Mouse (Mus musculus): ENCODE measurements around the gene Tat.

DNA sequence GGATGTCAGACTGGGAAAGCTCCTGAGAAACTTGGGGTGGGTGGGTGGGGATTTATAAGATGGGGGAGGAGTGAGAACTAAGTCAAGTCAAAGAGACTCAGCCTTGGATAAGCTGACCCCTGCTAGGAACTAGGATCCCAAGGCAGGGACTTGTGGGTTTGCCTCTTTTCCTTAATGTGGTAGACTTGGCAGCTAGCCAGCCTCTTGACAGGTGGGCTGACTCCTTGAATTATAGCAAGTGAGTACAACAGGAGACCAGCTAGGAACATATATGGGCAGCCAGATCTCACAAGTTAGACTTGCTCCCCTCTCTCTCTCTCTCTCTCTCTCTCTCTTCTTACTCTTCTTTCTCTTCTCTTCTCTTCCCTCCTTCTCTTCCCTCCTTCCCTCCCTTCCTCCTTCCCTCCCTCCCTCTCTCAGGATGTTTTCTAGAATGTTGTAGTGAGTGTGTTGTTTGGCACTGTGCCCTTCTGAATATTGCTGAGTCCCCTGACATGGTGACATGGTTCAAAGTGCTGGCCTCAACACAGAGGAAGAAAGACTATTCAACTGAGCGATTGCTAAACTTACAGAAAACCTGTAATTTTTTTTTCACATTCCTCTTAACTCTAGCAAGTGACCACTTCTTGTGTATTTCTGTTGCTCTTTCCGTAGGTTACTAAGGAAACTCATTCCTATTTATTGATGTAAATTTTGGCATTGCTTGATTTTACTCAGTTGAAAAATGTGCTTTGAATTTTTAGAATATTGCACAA is 48.5 kb upstream of the Tat start:
- TF ChIP-seq MAX (IDR thresholded peaks at IDR 0.05) (no peak), CTCF (IDR thresholded peaks at IDR 0.05; ENCODE audit: control insufficient read depth, insufficient read depth, insufficient read length) (no peak), MYOG (IDR thresholded peaks at IDR 0.05; ENCODE audit: control insufficient read depth, extremely low read depth, insufficient read length) (no peak), USF1 (IDR thresholded peaks at IDR 0.05; ENCODE audit: low read depth) (no peak)
